Mouse (Mus musculus): Measurements from ENCODE around the gene Gm20388.

DNA sequence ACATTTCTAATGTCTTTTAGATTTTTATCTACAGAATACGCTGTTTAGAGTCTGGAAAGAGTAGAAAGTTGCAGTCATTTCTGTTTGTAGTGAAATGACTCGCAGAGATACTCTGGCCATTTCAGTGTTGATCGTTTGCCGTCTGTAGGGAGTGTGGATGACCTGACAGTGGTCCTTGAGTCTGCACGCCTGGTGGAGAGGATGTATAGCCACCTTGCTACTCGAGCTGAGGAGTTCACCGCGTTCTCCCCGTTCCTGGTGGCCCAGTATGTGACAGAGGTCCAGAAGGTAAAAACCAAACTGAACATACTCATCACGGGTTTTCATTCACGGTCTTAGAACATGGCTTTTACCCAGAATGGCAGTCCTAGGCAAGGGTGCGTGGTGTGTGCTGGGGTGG lies 4134.3 kb downstream of the Gm20388 start:
- TF ChIP-seq GATA1 (IDR thresholded peaks at IDR 0.05; ENCODE audit: borderline replicate concordance, low read length) (no peak), CTCF (IDR thresholded peaks at IDR 0.05; ENCODE audit: low read depth, low read length) (no peak), GATA2 (IDR thresholded peaks at IDR 0.05; ENCODE audit: borderline replicate concordance, low read depth, low read length) (no peak), TAL1 (conservative IDR thresholded peaks at IDR 0.05; ENCODE audit: low read depth, low read length) (no peak)

All from G1E (cell line).